Mouse (Mus musculus) forebrain, embryonic 14.5 days (tissue): ENCODE measurements around the gene Mavs. TPM values are rescaled to one million over a fixed set of nuclear protein-coding genes. Genes with fewer than 3 reads are reported as not detected.
A peak's percentile ranks its signal among the peaks of the same experiment; 100 is the strongest.

Experiments used
- ATAC-seq: fragments of 200-750 bp; cut with Nextera tagmentation; 2 replicates; pipeline ENCODE4 v1.8.0; 2017; ENCODE audit warnings: mild to moderate bottlenecking, moderate library complexity
- DNase-seq: peaks from one replicate; pipeline ENCODE4 v3.0.0-alpha.2; 2015; ENCODE audit warnings: low spot score
- H3K27ac ChIP-seq: fragments of 300-500 bp; sonication (generic); 2 replicates; pipeline ENCODE4 v1.5.1; 2014; ENCODE audit warnings: low read depth, mild to moderate bottlenecking, control low read depth, low read length, moderate library complexity
- H3K27me3 ChIP-seq: fragments of 300-500 bp; sonication (generic); replicated peaks from 2 replicates; pipeline ENCODE4 v1.6.1; 2014; ENCODE audit warnings: low read length, control low read depth, mixed read lengths; ENCODE audit not compliant: control insufficient read depth, insufficient read depth
- H3K36me3 ChIP-seq: fragments of 300-500 bp; sonication (generic); 2 replicates; pipeline ENCODE4 v1.6.1; 2014; ENCODE audit warnings: low read length, control low read depth; ENCODE audit not compliant: control insufficient read depth, insufficient read depth
- H3K4me1 ChIP-seq: fragments of 300-500 bp; sonication (generic); 2 replicates; pipeline ENCODE4 v1.6.1; 2014; ENCODE audit warnings: antibody characterized with exemption, low read length, control low read depth; ENCODE audit not compliant: control insufficient read depth, insufficient read depth
- H3K4me2 ChIP-seq: fragments of 300-500 bp; sonication (generic); 2 replicates; pipeline ENCODE4 v1.6.1; 2014; ENCODE audit warnings: mild to moderate bottlenecking, control low read depth, low read length
- H3K4me3 ChIP-seq: fragments of 300-500 bp; sonication (generic); 2 replicates; pipeline ENCODE4 v1.5.1; 2014; ENCODE audit warnings: low read depth, low read length, control low read depth
- H3K9ac ChIP-seq: fragments of 300-500 bp; sonication (generic); 2 replicates; pipeline ENCODE4 v1.6.1; 2014; ENCODE audit warnings: mild to moderate bottlenecking, low read length, control low read depth, moderate library complexity
- H3K9me3 ChIP-seq: fragments of 300-500 bp; sonication (generic); replicated peaks from 2 replicates; pipeline ENCODE4 v1.6.1; 2016; ENCODE audit warnings: low read length, control low read depth, mixed read lengths; ENCODE audit not compliant: control insufficient read depth
- WGBS: fragments of 180-500 bp; shearing (Covaris S2); extraction: QIAGEN DNeasy Blood & Tissue Kit; methylation state at CpG from one replicate; pipeline ENCODE4 v1.1.7; 2014; 5-methylcytosine and 5-hydroxymethylcytosine counted together
- polyA plus RNA-seq: library from polyadenylated mRNA; unstranded; fragments of >200 nt; fragmentation: Nextera tagmentation; extraction: Ambion mirVana; gene quantifications from 2 replicates; pipeline ENCODE4 v1.2.1, GENCODE M21; 2014

Mavs gene
- polyA plus RNA-seq, 1 experiment from 2014 or later: 6.6 TPM

GRCm38 (mm10) chr2:131262680-131263670, 29.1 kb downstream of the Mavs start:
- WGBS: under 1% methylated on average over 50 of the region's 59 CpGs
- peaks cover 2% of the 10 kb centered on the region; the same call in 1 of the 2 replicates for H3K36me3 ChIP-seq
- no peaks in the 10 kb centered on the region for H3K27me3 ChIP-seq
- peak overlapping the region; percentile 81 for H3K4me2 ChIP-seq
- H3K9me3 ChIP-seq: no peaks in the 10 kb centered on the region
- H3K4me1 ChIP-seq: peaks cover 17% of the 10 kb centered on the region
- peak overlapping the region; percentile 93 for H3K9ac ChIP-seq
- H3K4me3 ChIP-seq: peak overlapping the region; percentile 80
- H3K27ac ChIP-seq: peak overlapping the region; percentile 98
- peak; percentile 78 for ATAC-seq
- peak; percentile 65 for DNase-seq

GRCm38 (mm10) chr2:131264027-131264426, 30.2 kb downstream of the Mavs start:
- H3K9me3 ChIP-seq: no peaks in the 10 kb centered on the region
- peaks cover 17% of the 10 kb centered on the region for H3K4me1 ChIP-seq
- H3K9ac ChIP-seq: no peak overlapping the region; the same call in 1 of the 2 replicates
- no peak for ATAC-seq
- H3K4me2 ChIP-seq: peak overlapping the region; percentile 81
- no peak overlapping the region for H3K27ac ChIP-seq
- H3K4me3 ChIP-seq: peak overlapping the region; percentile 80
- H3K36me3 ChIP-seq: peaks cover 2% of the 10 kb centered on the region; the same call in 1 of the 2 replicates
- WGBS: 60% methylated on average over 6 of the region's 6 CpGs
- no peak for DNase-seq
- H3K27me3 ChIP-seq: no peaks in the 10 kb centered on the region

GRCm38 (mm10) chr2:131265056-131265455, 31.2 kb downstream of the Mavs start:
- H3K4me1 ChIP-seq: peaks cover 17% of the 10 kb centered on the region
- H3K4me3 ChIP-seq: no peak overlapping the region
- H3K4me2 ChIP-seq: peak overlapping the region; percentile 81; the same call in 1 of the 2 replicates
- peaks cover 2% of the 10 kb centered on the region; the same call in 1 of the 2 replicates for H3K36me3 ChIP-seq
- 82% methylated on average over 2 of the region's 2 CpGs for WGBS
- DNase-seq: no peak
- H3K27ac ChIP-seq: no peak overlapping the region
- no peaks in the 10 kb centered on the region for H3K27me3 ChIP-seq
- no peaks in the 10 kb centered on the region for H3K9me3 ChIP-seq
- ATAC-seq: no peak
- H3K9ac ChIP-seq: no peak overlapping the region

GRCm38 (mm10) chr2:131275493-131275892, 41.6 kb downstream of the Mavs start:
- Histone ChIP-seq H3K9me3 (no peaks in the 10 kb centered on the region), H3K4me1 (no peaks in the 10 kb centered on the region), H3K9ac (no peak overlapping the region), H3K27ac (no peak overlapping the region), H3K27me3 (no peaks in the 10 kb centered on the region), H3K4me2 (no peak overlapping the region), H3K4me3 (no peak overlapping the region), H3K36me3 (peaks cover 62% of the 10 kb centered on the region)
- 97% methylated on average over 3 of the region's 3 CpGs for WGBS
- ATAC-seq: no peak
- no peak for DNase-seq

GRCm38 (mm10) chr2:131276722-131277121, 42.9 kb downstream of the Mavs start:
- Histone ChIP-seq H3K27ac (no peak overlapping the region), H3K4me1 (no peaks in the 10 kb centered on the region), H3K27me3 (no peaks in the 10 kb centered on the region), H3K4me3 (no peak overlapping the region), H3K9me3 (no peaks in the 10 kb centered on the region), H3K36me3 (peaks cover 74% of the 10 kb centered on the region), H3K4me2 (no peak overlapping the region), H3K9ac (no peak overlapping the region)
- DNase-seq (no peak), ATAC-seq (no peak)
- 93% methylated on average over 5 of the region's 5 CpGs for WGBS

- Histone ChIP-seq H3K9ac (no peak overlapping the region), H3K4me1 (no peaks in the 10 kb centered on the region), H3K4me2 (no peak overlapping the region), H3K27ac (no peak overlapping the region), H3K4me3 (no peak overlapping the region), H3K36me3 (peaks cover 69% of the 10 kb centered on the region), H3K27me3 (no peaks in the 10 kb centered on the region), H3K9me3 (no peaks in the 10 kb centered on the region)
- 100% methylated on average over 1 of the region's 1 CpGs for WGBS
- no peak for DNase-seq
- ATAC-seq: no peak
These were observed 47.7 kb downstream of the Mavs start for GRCm38 (mm10) chr2:131281596-131281995.

- peaks cover 60% of the 10 kb centered on the region for H3K36me3 ChIP-seq
- H3K27me3 ChIP-seq: no peaks in the 10 kb centered on the region
- H3K4me1 ChIP-seq: no peaks in the 10 kb centered on the region
- no peak for ATAC-seq
- H3K9me3 ChIP-seq: no peaks in the 10 kb centered on the region
- DNase-seq: no peak
- H3K9ac ChIP-seq: no peak overlapping the region
- no peak overlapping the region for H3K4me2 ChIP-seq
- H3K4me3 ChIP-seq: no peak overlapping the region
- 90% methylated on average over 1 of the region's 1 CpGs for WGBS
- H3K27ac ChIP-seq: no peak overlapping the region
These were observed 52.4 kb downstream of the Mavs start for GRCm38 (mm10) chr2:131286276-131286675.

GRCm38 (mm10) chr2:131290669-131291068, 56.8 kb downstream of the Mavs start:
- peaks cover 73% of the 10 kb centered on the region for H3K36me3 ChIP-seq
- ATAC-seq: no peak

GRCm38 (mm10) chr2:131296746-131297261, 62.9 kb downstream of the Mavs start:
- WGBS: 88% methylated on average over 2 of the region's 2 CpGs
- no peak for ATAC-seq
- Histone ChIP-seq H3K4me3 (no peak overlapping the region), H3K9me3 (no peaks in the 10 kb centered on the region), H3K36me3 (peaks cover 82% of the 10 kb centered on the region), H3K9ac (no peak overlapping the region), H3K27ac (no peak overlapping the region), H3K4me2 (no peak overlapping the region), H3K27me3 (no peaks in the 10 kb centered on the region), H3K4me1 (no peaks in the 10 kb centered on the region)
- no peak for DNase-seq

More at GRCm38 (mm10) chr2:131290669-131291068, 56.8 kb downstream of the Mavs start:
- no peak overlapping the region for H3K27ac ChIP-seq
- no peaks in the 10 kb centered on the region for H3K4me1 ChIP-seq
- H3K9ac ChIP-seq: no peak overlapping the region
- no peaks in the 10 kb centered on the region for H3K27me3 ChIP-seq
- DNase-seq: no peak
- no peaks in the 10 kb centered on the region for H3K9me3 ChIP-seq
- H3K4me2 ChIP-seq: no peak overlapping the region
- no peak overlapping the region for H3K4me3 ChIP-seq
